Mouse (Mus musculus) liver, postnatal 0 days (tissue): ENCODE results near the gene Arhgap36. TPM values are rescaled to one million over a fixed set of nuclear protein-coding genes. Genes with fewer than 3 reads are reported as not detected.

Experiments
- ATAC-seq: fragments of 200-750 bp; cut with Nextera tagmentation; 2 replicates; pipeline ENCODE4 v1.8.0; 2017; ENCODE audit warnings: mild to moderate bottlenecking, moderate library complexity
- DNase-seq: peaks from one replicate; pipeline ENCODE4 v3.0.0-alpha.2; 2016
- H3K27ac ChIP-seq: fragments of 300-500 bp; sonication (generic); 2 replicates; pipeline ENCODE4 v1.5.1; 2014; ENCODE audit warnings: antibody characterized with exemption, moderate library complexity, mild to moderate bottlenecking, low read depth
- H3K27me3 ChIP-seq: fragments of 300-500 bp; sonication (generic); 2 replicates; pipeline ENCODE4 v1.6.1; 2014; ENCODE audit warnings: low read length, control low read depth, mixed read lengths; ENCODE audit not compliant: insufficient read depth
- H3K36me3 ChIP-seq: fragments of 300-500 bp; sonication (generic); replicated peaks from 2 replicates; pipeline ENCODE4 v1.6.1; 2014; ENCODE audit warnings: mild to moderate bottlenecking, control low read depth, low read length, moderate library complexity, mixed read lengths; ENCODE audit not compliant: insufficient read depth
- H3K4me1 ChIP-seq: fragments of 300-500 bp; sonication (generic); 2 replicates; pipeline ENCODE4 v1.6.1; 2014; ENCODE audit warnings: antibody characterized with exemption, mild to moderate bottlenecking, control low read depth; ENCODE audit not compliant: insufficient read depth
- H3K4me2 ChIP-seq: fragments of 300-500 bp; sonication (generic); 2 replicates; pipeline ENCODE4 v1.6.1; 2014; ENCODE audit warnings: low read depth, mild to moderate bottlenecking, low read length, moderate library complexity, mixed read lengths
- H3K4me3 ChIP-seq: fragments of 300-500 bp; sonication (generic); 2 replicates; pipeline ENCODE4 v1.5.1; 2014; ENCODE audit warnings: low read depth, low read length
- H3K9ac ChIP-seq: fragments of 300-500 bp; sonication (generic); replicated peaks from 2 replicates; pipeline ENCODE4 v1.6.1; 2014; ENCODE audit warnings: mild to moderate bottlenecking, moderate library complexity
- H3K9me3 ChIP-seq: fragments of 300-500 bp; sonication (generic); 2 replicates; pipeline ENCODE4 v1.6.1; 2016; ENCODE audit warnings: mild to moderate bottlenecking, control low read depth, low read length, mixed read lengths
- CTCF ChIP-seq: sonication (generic); IDR thresholded peaks from 2 replicates; pipeline ENCODE4 v1.5.1; 2016; ENCODE audit warnings: antibody characterized with exemption, low read depth
- EP300 ChIP-seq: IDR thresholded peaks from 2 replicates; pipeline ENCODE4 v1.6.1; 2016; ENCODE audit warnings: antibody characterized with exemption, low read depth, mild to moderate bottlenecking
- WGBS: fragments of 180-500 bp; shearing (Covaris S2); extraction: QIAGEN DNeasy Blood & Tissue Kit; methylation state at CpG from one replicate; pipeline ENCODE4 v1.1.7; 2014; ENCODE audit not compliant: insufficient replicate concordance; 5-methylcytosine and 5-hydroxymethylcytosine counted together
- polyA plus RNA-seq: library from polyadenylated mRNA; unstranded; fragments of >200 nt; fragmentation: Nextera tagmentation; extraction: Ambion mirVana; gene quantifications from 2 replicates; pipeline ENCODE4 v1.2.1, GENCODE M21; 2015

The Arhgap36 gene
- polyA plus RNA-seq, 1 experiment from 2014 or later: 0.49 TPM

- Histone ChIP-seq H3K27ac (no peak overlapping the region), H3K4me3 (peak overlapping the region; percentile 19; the same call in 1 of the 2 replicates), H3K36me3 (no peaks in the 10 kb centered on the region), H3K27me3 (peaks cover 3% of the 10 kb centered on the region), H3K4me2 (peak overlapping the region; percentile 64), H3K9me3 (no peaks in the 10 kb centered on the region), H3K9ac (no peak overlapping the region), H3K4me1 (no peaks in the 10 kb centered on the region)
- ATAC-seq (no peak), DNase-seq (no peak)
- WGBS: 14% methylated on average over 44 of the region's 46 CpGs
- TF ChIP-seq EP300 (no peak), CTCF (no peak)
These were observed 30.1 kb downstream of the Arhgap36 start for GRCm38 (mm10) chrX:49493739-49494449.

Other genes with a start within 250 kb of the Arhgap36 start
- 3.1 and 3.3 TPM in 2 replicates for gene Enox2, start 175.7 kb upstream of the Arhgap36 start, polyA plus RNA-seq
- gene Olfr1320, start 208.4 kb downstream of the Arhgap36 start, polyA plus RNA-seq: not detected in 2 replicates